Mouse (Mus musculus) CH12.LX (cell line): ENCODE measurements around the gene Klf7. TPM values are rescaled to one million over a fixed set of nuclear protein-coding genes. Genes with fewer than 3 reads are reported as not detected.

Experiments
- DNase-seq: peaks from one replicate; pipeline ENCODE4 v3.0.0-alpha.2; 2013; ENCODE audit errors: extremely low read depth
- H3K27ac ChIP-seq: 2 replicates; pipeline ENCODE4 v1.5.1; 2012; ENCODE audit warnings: low read depth, mild to moderate bottlenecking, control low read depth, moderate library complexity; ENCODE audit not compliant: insufficient read depth
- H3K27me3 ChIP-seq: replicated peaks from 2 replicates; pipeline ENCODE3; 2012; ENCODE audit warnings: inconsistent platforms
- H3K36me3 ChIP-seq, 2 experiments: replicated peaks in 1 of 2; 2 replicates each; pipeline versions ENCODE3 to v1.6.1; 2012; ENCODE audit warnings: inconsistent platforms in 1 of 2, low read length in 1 of 2, mild to moderate bottlenecking in 1 of 2, mixed read lengths in 1 of 2, moderate library complexity in 1 of 2; ENCODE audit not compliant: control insufficient read depth in 1 of 2, insufficient read depth in 1 of 2
- H3K4me1 ChIP-seq, 2 experiments: 2 replicates each; pipeline ENCODE4 v1.6.1; 2012; ENCODE audit warnings: inconsistent platforms in 1 of 2, moderate library complexity in 1 of 2; ENCODE audit not compliant: insufficient read depth in 2 of 2, control insufficient read depth in 1 of 2
- H3K4me2 ChIP-seq: 2 replicates; pipeline ENCODE4 v1.6.1; 2012; ENCODE audit warnings: low read depth, mild to moderate bottlenecking, control low read depth; ENCODE audit not compliant: poor library complexity, insufficient read depth, severe bottlenecking
- H3K4me3 ChIP-seq, 3 experiments: fragments of 150-350 bp in 1 of 3; sonication (generic) in 1 of 3; replicated peaks in 1 of 3; 2 replicates each; pipeline versions ENCODE3 to v1.5.1; 2011 to 2012; ENCODE audit warnings: low read depth in 2 of 3, low read length in 2 of 3, mild to moderate bottlenecking in 2 of 3, moderate library complexity in 2 of 3, control low read depth in 1 of 3, improper control_type of control experiment in 1 of 3, inconsistent platforms in 1 of 3, mixed read lengths in 1 of 3; ENCODE audit not compliant: poor library complexity in 1 of 3
- H3K79me2 ChIP-seq: replicated peaks from 2 replicates; pipeline ENCODE4 v1.6.1; 2012; ENCODE audit warnings: mild to moderate bottlenecking, moderate library complexity; ENCODE audit not compliant: control insufficient read depth, poor library complexity, insufficient read depth, severe bottlenecking; ENCODE audit errors: extremely low read depth
- H3K9ac ChIP-seq: 2 replicates; pipeline ENCODE4 v1.6.1; 2012; ENCODE audit warnings: low read depth, mild to moderate bottlenecking, control low read depth, moderate library complexity; ENCODE audit not compliant: insufficient read depth
- H3K9me3 ChIP-seq: replicated peaks from 2 replicates; pipeline ENCODE3; 2012; ENCODE audit warnings: low read length, inconsistent platforms, mixed read lengths
- BHLHE40 ChIP-seq: IDR thresholded peaks from 2 replicates; pipeline ENCODE4 v1.6.1; 2011; ENCODE audit warnings: mild to moderate bottlenecking, low read depth, low read length, improper control_type of control experiment
- CTCF ChIP-seq, 2 experiments: IDR thresholded peaks in 1 of 2; conservative IDR thresholded peaks in 1 of 2; 2 replicates each; pipeline ENCODE4 v1.5.1; 2011 to 2012; ENCODE audit warnings: low read depth in 2 of 2, low read length in 2 of 2, improper control_type of control experiment in 1 of 2, inconsistent platforms in 1 of 2, mild to moderate bottlenecking in 1 of 2, moderate library complexity in 1 of 2
- E2F4 ChIP-seq: IDR thresholded peaks from 2 replicates; pipeline ENCODE4 v1.6.1; 2011; ENCODE audit warnings: low read depth, low read length, improper control_type of control experiment; ENCODE audit not compliant: insufficient replicate concordance
- EP300 ChIP-seq: IDR thresholded peaks from 2 replicates; pipeline ENCODE4 v1.6.1; 2011; ENCODE audit warnings: low read length, improper control_type of control experiment
- ETS1 ChIP-seq: conservative IDR thresholded peaks from 2 replicates; pipeline ENCODE4 v1.6.1; 2012; ENCODE audit warnings: low read depth, mild to moderate bottlenecking, inconsistent platforms, low read length, improper control_type of control experiment, moderate library complexity
- GABPA ChIP-seq: IDR thresholded peaks from 2 replicates; pipeline ENCODE4 v1.6.1; 2012; ENCODE audit warnings: low read depth, low read length, improper control_type of control experiment, inconsistent platforms; ENCODE audit not compliant: insufficient replicate concordance
- HCFC1 ChIP-seq: IDR thresholded peaks from 2 replicates; pipeline ENCODE4 v1.6.1; 2012; ENCODE audit warnings: low read depth, mild to moderate bottlenecking, inconsistent platforms, low read length, improper control_type of control experiment
- IRF4 ChIP-seq: IDR thresholded peaks from 2 replicates; pipeline ENCODE4 v1.6.1; 2014; ENCODE audit warnings: low read depth, mild to moderate bottlenecking, inconsistent platforms, low read length, improper control_type of control experiment
- JUN ChIP-seq: IDR thresholded peaks from 2 replicates; pipeline ENCODE4 v1.6.1; 2011; ENCODE audit warnings: low read depth, mild to moderate bottlenecking, low read length, improper control_type of control experiment, moderate library complexity; ENCODE audit not compliant: insufficient read depth
- KAT2A ChIP-seq: IDR thresholded peaks from 2 replicates; pipeline ENCODE4 v1.6.1; 2012; ENCODE audit warnings: low read length, improper control_type of control experiment, inconsistent platforms; ENCODE audit not compliant: insufficient replicate concordance
- MAFK ChIP-seq: IDR thresholded peaks from 2 replicates; pipeline ENCODE4 v1.6.1; 2011; ENCODE audit warnings: low read length, improper control_type of control experiment; ENCODE audit not compliant: insufficient replicate concordance
- MAZ ChIP-seq: IDR thresholded peaks from 2 replicates; pipeline ENCODE4 v1.6.1; 2012; ENCODE audit warnings: low read depth, mild to moderate bottlenecking, inconsistent platforms, low read length, improper control_type of control experiment, moderate library complexity
- MEF2A ChIP-seq: IDR thresholded peaks from 2 replicates; pipeline ENCODE4 v1.6.1; 2014; ENCODE audit warnings: low read depth, mild to moderate bottlenecking, inconsistent platforms, low read length, improper control_type of control experiment, borderline replicate concordance
- NELFE ChIP-seq: IDR thresholded peaks from 2 replicates; pipeline ENCODE4 v1.6.1; 2011; ENCODE audit warnings: low read depth, low read length, improper control_type of control experiment
- NRF1 ChIP-seq: IDR thresholded peaks from 2 replicates; pipeline ENCODE4 v1.6.1; 2014; ENCODE audit warnings: low read depth, mild to moderate bottlenecking, inconsistent platforms, low read length, improper control_type of control experiment, moderate library complexity
- PAX5 ChIP-seq: IDR thresholded peaks from 2 replicates; pipeline ENCODE4 v1.6.1; 2012; ENCODE audit warnings: low read length, inconsistent platforms, mixed read lengths
- POLR2A ChIP-seq: IDR thresholded peaks from 2 replicates; pipeline ENCODE4 v1.6.1; 2011; ENCODE audit warnings: low read depth, mild to moderate bottlenecking, improper control_type of control experiment, low read length
- SMC3 ChIP-seq: IDR thresholded peaks from 2 replicates; pipeline ENCODE4 v1.6.1; 2011; ENCODE audit warnings: low read depth, low read length, improper control_type of control experiment
- TBP ChIP-seq: conservative IDR thresholded peaks from 2 replicates; pipeline ENCODE4 v1.6.1; 2011; ENCODE audit warnings: low read depth, low read length, improper control_type of control experiment
- TCF12 ChIP-seq: IDR thresholded peaks from 2 replicates; pipeline ENCODE4 v1.6.1; 2014; ENCODE audit warnings: low read depth, mild to moderate bottlenecking, inconsistent platforms, low read length, improper control_type of control experiment
- UBTF ChIP-seq: IDR thresholded peaks from 2 replicates; pipeline ENCODE4 v1.6.1; 2012; ENCODE audit warnings: low read depth, mild to moderate bottlenecking, inconsistent platforms, low read length, improper control_type of control experiment, moderate library complexity
- USF2 ChIP-seq: conservative IDR thresholded peaks from 2 replicates; pipeline ENCODE4 v1.6.1; 2011; ENCODE audit warnings: low read depth, low read length, improper control_type of control experiment
- ZC3H11A ChIP-seq: IDR thresholded peaks from 2 replicates; pipeline ENCODE4 v1.6.1; 2012; ENCODE audit warnings: low read depth, mild to moderate bottlenecking, inconsistent platforms, low read length, improper control_type of control experiment
- ZKSCAN1 ChIP-seq: IDR thresholded peaks from 2 replicates; pipeline ENCODE4 v1.6.1; 2012; ENCODE audit warnings: low read depth, inconsistent platforms, low read length, improper control_type of control experiment, borderline replicate concordance
- ZMIZ1 ChIP-seq: IDR thresholded peaks from 2 replicates; pipeline ENCODE4 v1.6.1; 2012; ENCODE audit warnings: low read depth, mild to moderate bottlenecking, inconsistent platforms, low read length, improper control_type of control experiment
- dilution Hi-C: fragments of 300-500 bp; cut with MboI; formaldehyde crosslinking; loops from 2 replicates; pipeline ENCODE4 v1.14.3; 2020; ENCODE audit warnings: low sequenced_read_pairs; ENCODE audit not compliant: extremely low pct_unique_long_range_greater_than_20kb, extremely low pct_ligation_motif_present
- in situ Hi-C: fragments of 300-500 bp; cut with MboI; formaldehyde crosslinking; loops from 3 replicates; pipeline ENCODE4 v1.14.3; 2019; ENCODE audit warnings: low sequenced_read_pairs, low pct_ligation_motif_present, low pct_unique_long_range_greater_than_20kb, mixed read lengths
- polyA plus RNA-seq: library from polyadenylated mRNA; unstranded; fragments of >175 nt; gene quantifications from 2 replicates; pipeline ENCODE4 v1.2.1, GENCODE M21; 2012; ENCODE audit warnings: low read depth; ENCODE audit not compliant: insufficient read length
- total RNA-seq, 2 experiments: library from RNA; depleted of rRNA; stranded (reverse); fragments of 300-350 nt in 1 of 2; fragments of >200 nt in 1 of 2; gene quantifications; 2 replicates each; pipeline ENCODE4 v1.2.3; 2012 to 2014

Klf7 gene
- total and polyA plus RNA-seq, 3 experiments, result 4.3 to 6.5 (median 6.2) TPM

DNA sequence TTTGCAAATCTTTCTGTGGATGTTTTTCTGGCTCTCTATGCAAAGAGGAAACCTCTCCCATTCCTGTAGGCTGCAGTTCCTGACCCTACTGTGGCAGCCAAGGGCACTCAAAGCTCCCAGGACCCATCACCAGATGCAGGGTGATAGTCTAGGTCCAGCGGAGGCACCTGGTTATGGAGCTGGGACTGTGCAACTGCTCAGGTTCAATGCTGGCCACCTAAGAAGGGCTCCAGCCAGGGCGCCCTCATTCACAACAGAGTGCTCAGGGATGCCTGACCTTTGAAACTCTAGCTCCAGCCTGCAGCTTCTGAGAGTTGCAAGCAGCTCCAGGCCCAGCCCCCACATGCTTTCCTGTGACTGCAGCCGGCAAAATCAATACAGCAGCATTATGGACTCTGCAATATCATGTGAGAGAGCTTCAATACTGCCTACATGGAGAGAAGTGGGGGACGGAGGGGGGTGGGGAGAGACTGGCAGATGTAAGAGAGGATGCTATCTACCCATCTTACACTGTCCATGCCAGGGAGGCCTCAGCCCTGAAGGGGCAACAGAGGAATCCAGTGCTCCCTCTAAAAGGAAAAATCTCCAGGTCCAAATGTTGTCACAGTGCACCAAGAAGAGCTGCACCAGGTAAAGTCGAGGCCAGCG, 24.3 kb downstream of the Klf7 start:
- in situ Hi-C loops, result no loop called here
- no peak for DNase-seq

DNA sequence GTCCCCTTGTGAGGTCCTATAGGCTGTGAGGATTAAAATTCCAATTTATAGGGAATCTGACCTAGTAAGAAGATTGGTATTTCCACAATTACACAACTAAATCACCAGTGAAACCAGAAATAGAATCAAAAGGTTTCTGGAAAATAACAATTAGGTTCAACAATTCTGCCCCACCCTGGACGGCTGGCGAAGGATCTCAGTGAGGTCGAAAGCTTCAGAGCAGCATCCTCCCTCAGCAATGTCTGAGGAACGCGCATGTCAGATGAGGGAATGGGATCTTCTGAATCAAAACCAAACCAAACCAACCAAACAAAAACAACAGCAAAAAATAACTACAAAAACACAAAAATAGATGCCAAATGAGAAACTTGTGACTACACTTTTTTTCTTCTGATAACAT, 29.1 kb downstream of the Klf7 start:
- dilution Hi-C loops (no loop called here), in situ Hi-C loops (no loop called here)
- no peak overlapping the region for H3K9ac ChIP-seq
- H3K4me1 ChIP-seq, result peaks cover 19 to 45% of the 10 kb centered on the region in 2 experiments
- no peaks in the 10 kb centered on the region for H3K27me3 ChIP-seq
- no peaks in the 10 kb centered on the region for H3K9me3 ChIP-seq
- H3K4me2 ChIP-seq, result no peak overlapping the region
- H3K27ac ChIP-seq, result no peak overlapping the region
- no peak overlapping the region for H3K4me3 ChIP-seq
- peaks cover 0 to 13% of the 10 kb centered on the region in 2 experiments for H3K36me3 ChIP-seq
- DNase-seq, result no peak
- no peaks in the 10 kb centered on the region for H3K79me2 ChIP-seq
- TF ChIP-seq IRF4, result no peak
- no peak for TF ChIP-seq TCF12
- TF ChIP-seq E2F4, result no peak
- no peak for TF ChIP-seq GABPA
- TF ChIP-seq NRF1, result no peak
- no peak for TF ChIP-seq KAT2A
- no peak for TF ChIP-seq PAX5
- TF ChIP-seq ZKSCAN1, result no peak
- no peak for TF ChIP-seq MAFK

More for the DNA sequence above, 24.3 kb downstream of the Klf7 start:
- Histone ChIP-seq H3K9me3 (no peaks in the 10 kb centered on the region), H3K4me1 (peaks cover 5 to 30% of the 10 kb centered on the region in 2 experiments), H3K9ac (no peak overlapping the region), H3K4me3 (no peak overlapping the region), H3K36me3 (peaks cover 0 to 24% of the 10 kb centered on the region in 2 experiments), H3K27ac (no peak overlapping the region), H3K4me2 (no peak overlapping the region), H3K79me2 (no peaks in the 10 kb centered on the region), H3K27me3 (no peaks in the 10 kb centered on the region)
- dilution Hi-C loops, result no loop called here
- no peak for TF ChIP-seq TBP
- TF ChIP-seq GABPA, result no peak

DNA sequence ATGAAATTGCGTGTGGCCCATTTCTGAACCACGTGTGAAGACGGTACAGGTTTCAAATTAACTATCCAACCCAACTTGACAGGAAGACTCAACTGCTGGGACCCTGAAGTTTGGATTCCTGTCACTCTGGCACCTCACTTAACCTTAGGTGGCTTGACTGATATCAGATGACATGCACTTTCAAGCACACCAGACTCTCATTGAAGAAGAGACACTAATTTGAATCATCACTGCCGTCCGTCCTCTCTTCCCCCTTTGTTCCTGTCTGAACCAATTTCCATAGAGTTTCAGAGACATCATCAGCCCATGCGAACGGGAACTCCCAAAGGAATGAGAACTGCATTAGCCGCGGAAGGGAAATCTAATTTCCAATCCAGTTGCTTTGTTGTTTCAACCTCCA, 30.5 kb downstream of the Klf7 start:
- Histone ChIP-seq H3K36me3 (peaks cover 0 to 10% of the 10 kb centered on the region in 2 experiments), H3K27me3 (no peaks in the 10 kb centered on the region), H3K27ac (no peak overlapping the region), H3K79me2 (peaks cover 4% of the 10 kb centered on the region; the same call in 1 of the 2 replicates), H3K4me3 (no peak overlapping the region), H3K4me2 (no peak overlapping the region), H3K9me3 (no peaks in the 10 kb centered on the region), H3K9ac (no peak overlapping the region), H3K4me1 (peaks cover 19 to 47% of the 10 kb centered on the region in 2 experiments)
- TF ChIP-seq SMC3 (no peak), MEF2A (no peak), NELFE (no peak), ZC3H11A (no peak), ZMIZ1 (no peak), BHLHE40 (no peak), JUN (no peak), MAZ (no peak), ETS1 (no peak), IRF4 (no peak), USF2 (no peak), UBTF (no peak), HCFC1 (no peak), POLR2A (no peak), KAT2A (no peak), EP300 (no peak), NRF1 (no peak), CTCF (conservative IDR thresholded peaks at IDR 0.05 in 1 of 2, IDR thresholded peaks at IDR 0.05 in 1 of 2; ENCODE audit: low read depth in 2 of 2, low read length in 2 of 2) (no peak)
- in situ Hi-C loops (no loop called here), dilution Hi-C loops (no loop called here)
- DNase-seq, result no peak
